Mouse (Mus musculus) urinary bladder, postnatal 36 days (tissue): ENCODE measurements around the gene Cdadc1.

ENCODE experiments used
- DNase-seq, 2 experiments: peaks; one replicate each; pipeline ENCODE4 v3.0.0; 2022; ENCODE audit warnings: low spot score in 2 of 2, mixed read lengths in 1 of 2

The Cdadc1 gene

GRCm38 (mm10) chr14:59543956-59544355 lies 53.8 kb downstream of the Cdadc1 start:
- no peak for DNase-seq

- no peak for DNase-seq
Measured at GRCm38 (mm10) chr14:59543158-59543826, 54.5 kb downstream of the Cdadc1 start.

- no peak for DNase-seq
Measured at GRCm38 (mm10) chr14:59540761-59541160, 57.0 kb downstream of the Cdadc1 start.

GRCm38 (mm10) chr14:59540230-59540629 lies 57.5 kb downstream of the Cdadc1 start:
- DNase-seq, result no peak

GRCm38 (mm10) chr14:59537829-59538432 lies 59.8 kb downstream of the Cdadc1 start:
- no peak for DNase-seq

GRCm38 (mm10) chr14:59533908-59534307 lies 63.9 kb downstream of the Cdadc1 start:
- no peak for DNase-seq

- no peak for DNase-seq
Measured at GRCm38 (mm10) chr14:59532986-59533385, 64.8 kb downstream of the Cdadc1 start.

GRCm38 (mm10) chr14:59530801-59531200 lies 67.0 kb downstream of the Cdadc1 start:
- DNase-seq, result no peak

GRCm38 (mm10) chr14:59525843-59526242 lies 71.9 kb downstream of the Cdadc1 start:
- DNase-seq, result no peak

GRCm38 (mm10) chr14:59513922-59514444 lies 83.8 kb downstream of the Cdadc1 start:
- DNase-seq, result no peak
